Mouse (Mus musculus) heart, embryonic 13.5 days (tissue): Measurements from ENCODE around the gene Tns4. TPM values are rescaled to one million over a fixed set of nuclear protein-coding genes. Genes with fewer than 3 reads are reported as not detected.

Experiments used
- ATAC-seq: fragments of 200-750 bp; cut with Nextera tagmentation; 2 replicates; pipeline ENCODE4 v1.8.0; 2017; ENCODE audit warnings: moderate TSS enrichment; ENCODE audit not compliant: insufficient number of reproducible peaks, low FRiP score, low TSS enrichment; ENCODE audit errors: extremely low read depth
- H3K27ac ChIP-seq: fragments of 300-500 bp; sonication (generic); replicated peaks from 2 replicates; pipeline ENCODE4 v1.5.1; 2015; ENCODE audit warnings: moderate library complexity, mild to moderate bottlenecking, inconsistent platforms
- H3K27me3 ChIP-seq: fragments of 300-500 bp; sonication (generic); replicated peaks from 2 replicates; pipeline ENCODE4 v1.6.1; 2015; ENCODE audit warnings: mild to moderate bottlenecking, inconsistent platforms
- H3K36me3 ChIP-seq: fragments of 300-500 bp; sonication (generic); 2 replicates; pipeline ENCODE4 v1.6.1; 2015; ENCODE audit warnings: mild to moderate bottlenecking, inconsistent platforms
- H3K4me1 ChIP-seq: fragments of 300-500 bp; sonication (generic); 2 replicates; pipeline ENCODE4 v1.6.1; 2015; ENCODE audit warnings: inconsistent platforms
- H3K4me2 ChIP-seq: fragments of 300-500 bp; sonication (generic); 2 replicates; pipeline ENCODE4 v1.6.1; 2015; ENCODE audit warnings: inconsistent platforms, mild to moderate bottlenecking, moderate library complexity
- H3K4me3 ChIP-seq: fragments of 300-500 bp; sonication (generic); 2 replicates; pipeline ENCODE4 v1.5.1; 2015; ENCODE audit warnings: moderate library complexity, mild to moderate bottlenecking, inconsistent platforms
- H3K9ac ChIP-seq: fragments of 300-500 bp; sonication (generic); 2 replicates; pipeline ENCODE4 v1.6.1; 2015; ENCODE audit warnings: inconsistent platforms, mild to moderate bottlenecking, moderate library complexity
- H3K9me3 ChIP-seq: fragments of 300-500 bp; sonication (generic); 2 replicates; pipeline ENCODE4 v1.6.1; 2016; ENCODE audit warnings: inconsistent platforms
- WGBS: fragments of 180-500 bp; shearing (Covaris S2); methylation state at CpG from one replicate; pipeline ENCODE4 v1.1.7; 2015; ENCODE audit warnings: mixed read lengths; 5-methylcytosine and 5-hydroxymethylcytosine counted together
- polyA plus RNA-seq: library from polyadenylated mRNA; unstranded; fragments of >200 nt; fragmentation: Nextera tagmentation; extraction: Ambion mirVana; gene quantifications from 2 replicates; pipeline ENCODE4 v1.2.1, GENCODE M21; 2015

Gene Tns4
- polyA plus RNA-seq, 1 experiment from 2014 or later = 0.21 TPM

DNA sequence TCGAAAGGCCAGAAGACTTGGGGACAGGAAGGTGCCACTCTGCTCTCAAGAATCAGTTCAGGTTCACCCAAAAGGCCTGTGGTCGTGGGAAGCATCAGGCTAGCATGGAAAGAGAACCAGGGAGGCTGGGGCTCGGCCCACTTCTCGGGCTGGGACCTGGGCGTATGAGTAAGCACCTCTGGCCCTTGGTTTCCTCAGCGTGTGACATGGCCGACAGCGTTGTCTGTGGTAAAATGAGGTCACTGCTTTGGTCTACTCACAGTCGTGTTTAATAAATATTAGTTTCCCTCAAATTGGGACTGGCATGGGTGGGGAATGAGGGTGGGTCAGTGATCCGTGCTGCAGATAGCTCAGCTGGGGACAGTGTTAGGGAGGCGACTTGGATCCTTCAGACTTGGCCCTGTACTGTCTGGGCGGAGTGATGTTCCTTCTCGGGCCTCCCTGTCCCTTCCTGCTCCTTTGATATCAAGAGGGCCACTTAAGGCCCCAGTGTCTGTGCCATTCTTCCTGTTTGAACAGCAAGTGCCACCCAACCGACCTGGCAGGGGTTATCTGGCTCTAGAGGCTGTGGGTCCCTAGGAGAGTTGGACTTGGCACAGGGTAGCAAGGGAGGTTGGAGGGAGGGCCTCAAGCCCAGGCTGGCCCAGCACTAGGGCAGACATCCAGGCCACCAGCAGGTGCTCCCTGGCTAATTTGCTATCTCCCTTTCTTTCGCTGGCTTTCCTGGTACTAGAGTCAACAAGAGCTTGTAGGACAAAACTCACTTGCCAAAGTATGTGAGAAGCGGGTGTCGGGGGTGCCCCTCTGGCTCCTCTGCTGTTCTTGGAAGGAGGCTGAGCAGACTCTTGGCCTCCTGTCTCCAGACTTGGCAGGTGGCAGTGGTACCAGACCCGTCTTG, 38.9 kb upstream of the Tns4 start:
- H3K4me3 ChIP-seq = no peak overlapping the region
- H3K9me3 ChIP-seq = peaks cover 4% of the 10 kb centered on the region; the same call in 1 of the 2 replicates
- H3K9ac ChIP-seq = no peak overlapping the region
- ATAC-seq = 0 out of 2 replicates have a peak, but pooled peaks have one; percentile 9
- H3K36me3 ChIP-seq = no peaks in the 10 kb centered on the region
- peak overlapping the region; percentile 87 for H3K27ac ChIP-seq
- H3K27me3 ChIP-seq = no peaks in the 10 kb centered on the region
- no peak overlapping the region for H3K4me2 ChIP-seq
- H3K4me1 ChIP-seq = peaks cover 67% of the 10 kb centered on the region
- 64% methylated on average over 18 of the region's 18 CpGs for WGBS

GRCm38 (mm10) chr11:99126482-99127253, 37.6 kb upstream of the Tns4 start:
- Histone ChIP-seq H3K27ac (peak overlapping the region; percentile 87), H3K9me3 (peaks cover 4% of the 10 kb centered on the region; the same call in 1 of the 2 replicates), H3K9ac (peak overlapping the region; percentile 52), H3K4me2 (peak overlapping the region; percentile 24), H3K4me1 (peaks cover 60% of the 10 kb centered on the region), H3K36me3 (no peaks in the 10 kb centered on the region), H3K4me3 (no peak overlapping the region), H3K27me3 (no peaks in the 10 kb centered on the region)
- peak; percentile 68 for ATAC-seq
- 3% methylated on average over 5 of the region's 5 CpGs for WGBS

DNA sequence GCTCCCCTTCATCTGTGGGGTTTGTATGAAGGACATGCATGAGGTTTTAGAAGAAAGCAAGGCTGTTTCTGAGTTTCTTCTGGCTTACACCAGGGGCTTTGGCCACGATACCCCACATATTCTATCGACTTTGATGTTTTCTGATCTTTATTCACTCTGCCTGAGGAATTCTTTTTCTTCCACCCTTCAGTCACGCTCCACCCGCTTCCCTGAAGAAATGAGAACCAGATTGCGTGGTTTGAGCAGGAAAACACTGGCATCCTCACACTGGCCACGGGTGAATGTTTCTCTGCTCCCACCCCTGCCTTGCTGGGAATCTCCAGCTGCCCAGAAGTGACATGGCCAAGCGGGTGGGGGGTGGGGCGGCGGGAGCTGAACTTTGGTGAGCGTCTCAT, 35.5 kb upstream of the Tns4 start:
- H3K27ac ChIP-seq = 0 out of 2 replicates have a peak overlapping the region, but pooled peaks have one; percentile 21
- H3K9ac ChIP-seq = no peak overlapping the region
- WGBS = 54% methylated on average over 10 of the region's 10 CpGs
- H3K36me3 ChIP-seq = no peaks in the 10 kb centered on the region
- peaks cover 4% of the 10 kb centered on the region; the same call in 1 of the 2 replicates for H3K9me3 ChIP-seq
- no peak overlapping the region for H3K4me3 ChIP-seq
- ATAC-seq = no peak
- no peaks in the 10 kb centered on the region for H3K27me3 ChIP-seq
- H3K4me2 ChIP-seq = no peak overlapping the region
- peaks cover 65% of the 10 kb centered on the region for H3K4me1 ChIP-seq

GRCm38 (mm10) chr11:99123977-99124634, 35.0 kb upstream of the Tns4 start:
- Histone ChIP-seq H3K27me3 (no peaks in the 10 kb centered on the region), H3K9ac (no peak overlapping the region), H3K4me3 (no peak overlapping the region), H3K9me3 (peaks cover 4% of the 10 kb centered on the region; the same call in 1 of the 2 replicates), H3K27ac (0 out of 2 replicates have a peak overlapping the region, but pooled peaks have one; percentile 21), H3K4me1 (peaks cover 62% of the 10 kb centered on the region), H3K4me2 (no peak overlapping the region), H3K36me3 (no peaks in the 10 kb centered on the region)
- ATAC-seq = no peak
- 43% methylated on average over 9 of the region's 15 CpGs for WGBS

DNA sequence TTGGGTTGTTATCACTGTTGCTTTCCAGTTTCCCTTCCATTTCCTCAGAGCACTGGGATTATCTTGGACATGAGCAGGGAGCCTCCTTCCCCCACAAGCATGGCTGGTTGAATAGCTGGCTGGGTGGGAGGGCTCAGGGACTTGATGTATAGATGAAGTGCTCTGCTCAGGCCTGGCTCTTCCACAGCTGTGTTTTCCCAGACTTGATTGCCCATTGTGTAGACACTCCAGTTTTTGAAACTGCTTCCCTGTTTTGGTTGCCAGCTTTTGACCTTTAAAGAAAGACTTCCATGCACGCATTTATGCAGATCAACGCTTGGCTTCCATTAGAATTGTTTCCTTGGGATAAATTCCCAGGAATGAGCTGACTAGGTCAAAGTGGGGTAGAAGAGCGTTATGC, 33.6 kb upstream of the Tns4 start:
- H3K4me3 ChIP-seq = no peak overlapping the region
- H3K36me3 ChIP-seq = no peaks in the 10 kb centered on the region
- no peak overlapping the region for H3K9ac ChIP-seq
- no peak overlapping the region for H3K4me2 ChIP-seq
- peaks cover 8% of the 10 kb centered on the region; the same call in 1 of the 2 replicates for H3K9me3 ChIP-seq
- peak overlapping the region; percentile 45 for H3K27ac ChIP-seq
- WGBS = 80% methylated on average over 3 of the region's 3 CpGs
- H3K4me1 ChIP-seq = peaks cover 52% of the 10 kb centered on the region
- no peak for ATAC-seq
- H3K27me3 ChIP-seq = no peaks in the 10 kb centered on the region

- H3K4me1 ChIP-seq = peaks cover 37% of the 10 kb centered on the region
- H3K36me3 ChIP-seq = no peaks in the 10 kb centered on the region
- WGBS = 60% methylated on average over 14 of the region's 14 CpGs
- no peak for ATAC-seq
- H3K27ac ChIP-seq = peak overlapping the region; percentile 83
- H3K9me3 ChIP-seq = peaks cover 8% of the 10 kb centered on the region; the same call in 1 of the 2 replicates
- no peak overlapping the region for H3K4me3 ChIP-seq
- no peak overlapping the region for H3K4me2 ChIP-seq
- H3K27me3 ChIP-seq = no peaks in the 10 kb centered on the region
- peak overlapping the region; percentile 44 for H3K9ac ChIP-seq
Measured at GRCm38 (mm10) chr11:99121218-99121631, 32.1 kb upstream of the Tns4 start.

GRCm38 (mm10) chr11:99120524-99121217, 31.6 kb upstream of the Tns4 start:
- Histone ChIP-seq H3K27me3 (no peaks in the 10 kb centered on the region), H3K4me1 (peaks cover 32% of the 10 kb centered on the region), H3K9ac (peak overlapping the region; percentile 44), H3K36me3 (no peaks in the 10 kb centered on the region), H3K27ac (peak overlapping the region; percentile 83), H3K9me3 (peaks cover 8% of the 10 kb centered on the region; the same call in 1 of the 2 replicates), H3K4me2 (no peak overlapping the region), H3K4me3 (no peak overlapping the region)
- no peak for ATAC-seq
- WGBS = 51% methylated on average over 20 of the region's 20 CpGs

DNA sequence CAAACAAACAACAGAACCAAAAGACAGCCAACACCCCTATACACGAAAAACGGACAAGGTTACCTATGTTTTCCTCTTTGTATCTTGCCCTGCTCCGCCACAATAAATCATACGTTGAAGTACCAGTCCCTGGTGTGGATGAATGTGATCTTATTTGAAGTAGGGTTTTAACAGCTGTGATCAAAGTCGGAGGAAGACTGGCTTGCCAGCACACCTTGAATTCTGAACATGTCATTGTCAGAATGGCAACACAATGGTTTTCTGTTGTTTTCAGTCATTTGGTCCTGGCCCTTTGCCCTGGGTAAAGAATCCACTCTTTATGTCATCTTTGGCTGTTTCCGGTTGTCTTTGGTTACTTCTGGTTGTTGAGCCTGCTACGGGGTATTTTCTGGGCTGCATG, 29.9 kb upstream of the Tns4 start:
- Histone ChIP-seq H3K27ac (no peak overlapping the region), H3K27me3 (no peaks in the 10 kb centered on the region), H3K4me3 (no peak overlapping the region), H3K9ac (no peak overlapping the region), H3K4me2 (no peak overlapping the region), H3K9me3 (peaks cover 8% of the 10 kb centered on the region; the same call in 1 of the 2 replicates), H3K36me3 (no peaks in the 10 kb centered on the region), H3K4me1 (peaks cover 18% of the 10 kb centered on the region)
- WGBS = 90% methylated on average over 7 of the region's 7 CpGs
- ATAC-seq = no peak

- Histone ChIP-seq H3K9me3 (0 out of 2 replicates have a peak, but pooled peaks cover 4% of the 10 kb centered on the region), H3K4me2 (no peak overlapping the region), H3K4me3 (no peak overlapping the region), H3K27me3 (no peaks in the 10 kb centered on the region), H3K27ac (no peak overlapping the region), H3K9ac (no peak overlapping the region), H3K4me1 (peaks cover 23% of the 10 kb centered on the region), H3K36me3 (no peaks in the 10 kb centered on the region)
- no peak for ATAC-seq
- 100% methylated on average over 1 of the region's 1 CpGs for WGBS
Measured at GRCm38 (mm10) chr11:99118420-99118819, 29.3 kb upstream of the Tns4 start.

- no peak overlapping the region for H3K9ac ChIP-seq
- H3K36me3 ChIP-seq = no peaks in the 10 kb centered on the region
- 0 out of 2 replicates have a peak, but pooled peaks cover 4% of the 10 kb centered on the region for H3K9me3 ChIP-seq
- H3K27me3 ChIP-seq = no peaks in the 10 kb centered on the region
- H3K27ac ChIP-seq = no peak overlapping the region
- no peak overlapping the region for H3K4me2 ChIP-seq
- 82% methylated on average over 7 of the region's 7 CpGs for WGBS
- no peak overlapping the region for H3K4me3 ChIP-seq
- no peak for ATAC-seq
- peaks cover 26% of the 10 kb centered on the region for H3K4me1 ChIP-seq
Measured at GRCm38 (mm10) chr11:99117907-99118306, 28.8 kb upstream of the Tns4 start.
